Mouse (Mus musculus) forelimb bud, embryonic 11.5 days (tissue): ENCODE data around the gene Txn2.

Experiments used
- DNase-seq: peaks from one replicate; pipeline ENCODE4 v3.0.0-alpha.2; 2012; ENCODE audit warnings: low read depth, low spot score

Gene Txn2

DNA sequence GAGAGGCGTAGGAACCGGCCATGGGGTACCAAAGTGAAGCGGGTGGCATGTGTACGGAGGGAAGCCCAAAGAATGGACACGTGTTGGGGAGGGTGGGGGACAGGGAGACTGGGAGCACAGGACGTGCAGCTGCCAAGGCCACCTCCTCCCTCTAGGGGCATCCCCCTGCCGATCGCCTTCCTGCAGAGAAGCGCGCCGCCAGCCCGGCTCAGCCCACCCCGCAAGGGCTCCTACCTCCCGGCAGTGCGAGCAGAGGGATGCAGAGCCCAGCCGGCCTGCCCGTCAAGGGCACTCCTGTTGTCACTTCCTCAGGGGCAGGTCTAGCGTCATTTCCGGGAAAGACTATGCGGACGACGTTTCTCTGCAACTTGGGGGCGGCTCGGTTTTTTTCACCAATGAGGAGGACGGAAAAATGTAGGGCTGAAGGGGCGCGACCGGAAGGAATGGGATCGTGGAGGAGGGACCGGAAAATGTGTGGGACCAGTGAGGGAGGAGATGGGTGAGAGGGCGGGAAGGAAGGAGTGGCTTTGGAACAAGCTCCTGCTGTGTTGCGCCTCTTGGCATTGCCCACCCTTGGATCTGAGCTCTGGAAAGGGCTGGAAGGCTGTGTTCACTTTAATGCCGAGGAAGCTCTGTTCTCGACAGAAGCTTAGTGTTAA is at the start of gene Txn2:
Gene Txn2, minus strand, starts transcription at position 334 of the 659 bp plus-strand sequence.
- peak; percentile 98 for DNase-seq

DNA sequence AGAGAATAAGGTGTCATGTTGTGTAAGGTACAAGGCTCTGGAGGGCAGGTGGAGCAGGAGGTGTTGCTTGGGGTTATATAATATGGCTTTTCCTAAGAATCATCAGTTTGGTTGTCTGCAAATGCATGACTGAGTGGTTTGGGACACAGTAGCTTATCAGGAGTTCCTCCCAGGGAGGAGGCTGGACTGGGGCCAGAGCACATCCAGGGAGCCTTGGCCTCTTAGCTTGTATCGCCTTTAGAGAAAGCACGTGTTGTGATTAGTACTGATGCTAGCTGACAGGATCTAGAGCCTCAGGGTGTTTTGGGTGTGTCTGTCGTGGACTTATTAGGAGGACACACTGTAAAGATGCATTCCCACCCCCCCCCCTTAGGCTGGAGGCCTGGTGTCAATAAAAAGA is 48.9 kb upstream of the Txn2 start:
- no peak for DNase-seq

DNA sequence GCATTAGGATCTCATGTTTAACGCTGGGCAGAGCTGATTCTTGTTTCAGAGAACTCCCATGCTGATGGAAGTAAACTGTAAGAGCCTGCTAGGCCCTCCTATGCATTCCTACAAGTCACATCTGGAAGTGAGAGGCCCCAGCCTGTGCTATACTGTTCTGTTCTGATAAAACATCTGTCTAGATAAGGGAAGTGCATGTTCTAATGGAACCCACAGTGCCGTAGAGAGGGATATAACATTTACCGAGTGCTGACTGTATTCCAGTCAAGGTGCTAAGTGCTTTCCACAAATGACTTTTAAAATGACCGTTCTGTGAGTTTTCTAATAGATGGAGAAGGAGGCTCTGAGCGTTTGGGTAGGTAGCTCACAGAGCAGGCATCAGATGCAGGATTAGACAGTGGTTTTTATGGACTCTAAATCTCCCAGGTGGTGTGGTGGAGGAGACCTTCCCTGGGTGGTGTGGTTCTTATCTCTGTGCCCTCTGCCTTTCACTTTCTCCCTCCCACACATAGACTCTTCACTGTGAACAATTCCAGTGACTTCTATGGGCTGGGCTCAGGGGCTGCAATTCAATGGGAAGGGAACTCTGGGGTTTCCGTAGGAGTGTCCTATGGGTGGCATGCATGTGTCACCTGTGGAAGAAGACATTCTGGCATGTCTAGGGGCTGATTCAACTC is 45.5 kb upstream of the Txn2 start:
- no peak for DNase-seq

DNA sequence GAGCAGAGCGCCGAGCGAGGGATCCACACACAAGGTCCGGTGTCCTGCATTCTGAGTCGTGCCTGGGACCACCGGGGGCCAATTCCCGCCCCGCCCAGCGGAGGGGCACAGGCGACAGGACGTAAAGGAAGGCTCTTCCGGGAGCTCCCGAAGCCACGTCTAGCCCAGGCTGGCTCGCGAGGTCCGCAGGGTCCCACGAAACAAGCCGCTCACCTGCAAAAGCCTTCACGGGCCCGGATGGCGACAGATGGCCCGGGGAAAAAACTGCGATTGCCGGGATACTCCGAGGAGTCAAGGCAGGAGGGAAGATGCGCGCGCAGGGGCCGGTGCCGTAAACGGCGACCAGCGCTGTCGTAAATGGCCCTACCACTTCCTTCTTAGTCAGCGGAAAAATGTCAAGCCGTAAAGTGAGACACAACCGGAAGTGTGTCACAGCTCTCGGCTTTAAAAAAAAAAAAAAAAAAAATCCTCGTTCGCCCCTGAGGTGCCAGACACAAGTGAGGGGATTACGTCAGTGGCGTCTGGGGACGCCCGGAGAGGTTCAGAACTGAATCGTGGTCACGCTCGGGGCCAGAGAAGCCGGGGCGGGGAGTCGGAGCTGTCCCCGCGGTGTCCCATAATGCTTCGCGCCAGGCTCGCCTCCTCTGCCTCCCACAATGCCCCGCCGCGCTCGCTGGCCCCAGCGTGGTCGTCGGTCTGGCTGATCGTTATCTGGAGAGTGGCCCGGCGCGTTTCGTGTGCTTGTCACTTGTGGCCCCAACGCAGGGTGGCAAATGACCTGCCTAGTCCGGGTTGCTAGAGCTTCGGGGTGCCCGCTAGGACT is 41.9 kb upstream of the Txn2 start, which contains the start of gene Eif3d:
Gene Eif3d, minus strand, starts transcription at position 344 of the 823 bp plus-strand sequence.
- DNase-seq, result peak; percentile 95

DNA sequence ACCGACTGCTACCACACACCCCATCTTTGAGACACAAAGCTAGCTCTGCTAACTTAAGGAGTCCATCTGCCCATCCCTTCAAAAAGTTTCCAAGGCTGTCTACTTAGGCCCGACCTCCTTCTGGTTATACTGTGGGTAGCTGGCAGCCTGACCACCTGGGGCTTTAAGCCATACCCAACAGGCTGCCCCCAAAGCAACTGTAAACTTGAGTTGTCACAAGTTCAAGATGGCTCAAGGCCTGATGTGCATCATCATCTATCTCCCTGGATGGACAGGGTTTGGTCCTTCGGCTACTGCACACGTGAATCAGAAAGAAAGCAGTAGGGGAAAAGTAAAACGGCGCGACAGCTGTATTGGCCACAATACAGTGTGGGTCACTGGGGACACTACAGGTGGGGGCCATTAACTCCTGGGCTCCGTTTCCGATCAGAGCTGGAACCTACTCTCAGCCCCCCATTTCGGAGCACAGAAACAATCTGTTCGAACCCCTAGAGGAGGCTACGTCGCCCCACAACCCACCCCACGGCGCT is 41.2 kb upstream of the Txn2 start:
- no peak for DNase-seq

DNA sequence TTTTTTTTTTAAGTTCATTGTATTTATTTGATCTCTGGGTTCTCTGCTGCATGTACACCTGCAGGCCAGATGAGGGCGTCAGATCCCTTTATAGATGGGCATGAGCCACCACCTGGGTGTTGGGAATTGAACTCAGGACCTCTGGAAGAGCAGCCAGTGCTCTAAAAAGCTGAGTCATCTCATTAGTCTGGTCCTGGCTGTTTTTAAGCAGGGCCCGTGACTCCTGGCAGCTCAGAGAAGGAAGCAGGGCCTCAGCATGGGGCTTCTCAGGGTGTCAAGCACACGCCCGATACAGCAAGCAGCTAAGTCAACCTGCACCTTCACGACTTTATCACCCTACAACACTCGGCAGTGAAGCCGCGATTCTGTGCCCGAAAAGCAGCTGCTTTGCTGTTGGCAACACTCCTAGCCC is 36.3 kb upstream of the Txn2 start:
- DNase-seq, result no peak

DNA sequence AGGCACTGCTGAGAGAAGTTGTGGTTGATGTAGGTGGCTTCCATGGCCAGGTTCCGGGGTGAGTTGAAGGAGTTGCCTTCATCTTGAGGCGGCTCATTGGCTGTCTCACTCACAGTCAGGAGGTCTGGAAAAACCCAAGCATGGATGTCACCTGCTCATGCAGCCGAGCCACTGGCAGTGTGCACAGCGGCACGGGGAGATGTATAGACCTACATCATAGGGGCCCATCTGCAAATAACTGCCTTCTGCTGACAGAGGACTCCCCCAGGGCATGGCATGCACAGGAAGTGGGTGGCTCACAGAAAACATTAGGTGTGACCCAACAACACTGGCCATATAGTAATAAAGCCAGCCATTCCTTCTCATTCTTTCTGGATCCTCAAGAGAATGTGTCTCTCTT is 33.6 kb upstream of the Txn2 start:
- no peak for DNase-seq

DNA sequence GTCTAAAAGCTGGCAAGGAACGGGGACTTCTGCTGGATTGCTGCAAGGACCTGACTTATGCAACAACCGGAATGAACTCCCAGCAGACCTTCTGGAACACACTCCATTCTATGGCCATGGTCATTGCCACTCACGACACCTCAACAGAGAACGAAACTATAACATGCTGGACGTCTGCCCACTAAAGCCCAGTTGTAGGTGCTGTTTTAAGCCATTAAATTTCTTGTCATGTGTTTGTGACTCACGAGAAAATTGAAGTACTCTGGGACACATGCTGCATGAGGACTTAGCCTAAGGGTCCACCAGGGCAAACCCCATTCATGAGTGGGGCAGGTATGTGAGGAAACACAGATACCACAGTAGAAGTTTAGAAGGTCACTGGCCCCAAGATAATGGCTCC is 31.9 kb upstream of the Txn2 start:
- no peak for DNase-seq

DNA sequence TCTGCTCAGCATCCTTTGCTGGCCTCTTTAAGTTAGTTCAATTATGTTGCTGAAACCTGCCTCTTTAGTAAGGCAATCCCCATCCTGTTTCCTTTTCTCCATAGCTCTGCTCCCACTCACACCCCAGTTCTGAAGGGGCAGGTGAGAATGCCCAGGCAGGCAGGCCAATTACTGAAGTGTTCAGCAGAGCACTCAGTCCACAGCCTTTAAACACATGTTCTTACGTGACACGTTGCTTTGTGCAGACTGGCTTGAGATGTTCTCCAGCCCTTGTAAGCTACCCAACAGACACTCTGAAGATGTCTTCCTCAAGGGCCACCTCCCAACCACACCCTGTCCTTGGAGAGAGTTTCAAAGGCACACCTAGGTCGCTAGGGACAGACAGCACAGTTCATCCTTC is 29.3 kb upstream of the Txn2 start:
- no peak for DNase-seq

DNA sequence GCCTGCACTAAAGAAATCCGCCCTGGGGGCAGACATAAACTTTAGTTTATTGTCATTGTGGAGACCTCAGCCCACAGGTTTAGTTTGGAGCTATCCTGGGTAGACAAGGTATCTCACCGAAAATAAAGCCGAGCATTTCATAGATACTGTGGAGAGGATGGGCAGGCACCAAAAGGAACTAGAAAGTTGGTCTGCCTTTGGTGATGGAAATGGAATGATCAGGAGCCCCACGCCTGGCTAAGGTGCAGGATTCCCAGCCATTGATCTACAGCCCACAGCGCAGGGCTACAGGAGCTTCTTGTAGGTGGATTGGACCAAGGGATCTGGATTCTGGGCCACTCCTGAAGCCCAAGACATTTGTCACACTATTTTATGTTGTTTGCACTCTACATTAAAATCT is 28.8 kb upstream of the Txn2 start:
- no peak for DNase-seq

DNA sequence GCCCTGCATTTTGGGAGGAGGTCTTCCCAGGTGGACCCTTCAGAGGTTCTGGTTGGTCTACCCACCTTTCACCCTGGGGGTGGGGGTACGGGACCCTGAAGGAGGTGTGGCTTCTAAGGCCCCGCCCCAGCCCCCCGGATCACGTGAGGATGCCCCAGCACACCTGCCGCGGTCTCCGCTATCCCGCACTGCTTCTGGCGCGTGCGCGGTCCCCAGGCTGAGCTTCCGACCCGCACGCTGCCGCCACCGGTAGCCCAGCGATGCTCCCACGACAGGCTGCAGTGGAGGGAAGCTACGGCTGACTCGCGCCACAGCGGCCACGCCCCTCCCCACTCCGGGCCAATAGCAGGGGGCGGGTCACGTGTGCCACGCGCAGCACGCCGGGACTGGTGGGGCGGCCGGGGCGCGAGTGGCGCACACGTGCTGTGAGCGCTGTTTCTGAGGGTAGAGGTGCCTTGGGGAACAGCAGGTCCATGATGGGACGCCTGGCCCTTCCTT is 27.6 kb upstream of the Txn2 start, which contains the start of gene Foxred2:
Gene Foxred2, minus strand, starts transcription at position 319 of the 498 bp plus-strand sequence.
- peak; percentile 78 for DNase-seq

DNA sequence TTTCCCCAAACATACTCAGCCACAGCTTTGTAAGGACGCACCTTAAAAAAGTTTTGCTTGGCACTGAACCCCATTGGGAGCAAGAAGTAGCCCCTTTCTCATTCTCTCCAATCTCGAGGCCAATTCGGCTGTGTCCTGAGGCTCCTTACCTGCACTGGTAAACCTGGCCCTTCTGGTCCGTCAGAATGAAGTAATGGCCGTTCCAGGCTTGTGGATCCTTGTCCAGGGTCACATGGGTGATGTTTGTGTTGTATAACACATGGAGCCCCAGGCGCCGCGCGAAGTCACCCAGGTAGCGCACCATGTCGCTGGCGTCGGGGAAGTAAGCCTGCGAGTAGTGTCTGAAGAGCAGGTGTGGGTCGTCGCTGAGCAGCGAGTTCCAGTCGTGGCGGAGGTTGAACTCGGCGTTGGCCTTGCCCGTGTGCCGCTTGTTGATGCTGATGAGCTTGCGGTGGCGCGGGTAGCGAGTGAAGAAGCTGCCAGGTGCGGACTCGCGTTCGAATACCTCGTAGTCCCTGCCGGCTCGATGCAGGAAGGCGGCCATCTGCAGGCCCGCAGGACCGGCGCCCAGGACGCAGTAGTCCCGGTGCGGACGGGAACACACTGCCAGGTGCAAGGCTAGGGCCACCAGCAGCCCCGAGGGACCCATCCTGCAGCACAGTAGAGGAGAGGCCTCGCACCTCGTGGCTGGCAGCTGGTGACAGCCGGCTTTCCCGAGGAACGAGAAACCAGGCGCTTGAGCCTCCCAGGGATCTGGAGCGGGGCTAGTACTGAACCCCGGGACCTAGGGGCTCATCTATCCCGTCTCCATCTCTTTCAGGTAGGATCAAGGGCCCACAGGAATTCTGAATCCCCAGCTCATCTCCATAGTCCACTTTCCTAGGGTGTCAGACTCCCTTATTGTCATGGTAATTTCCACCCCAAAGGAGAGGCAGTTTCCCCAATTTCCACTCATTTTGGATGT is 26.9 kb upstream of the Txn2 start:
- no peak for DNase-seq

DNA sequence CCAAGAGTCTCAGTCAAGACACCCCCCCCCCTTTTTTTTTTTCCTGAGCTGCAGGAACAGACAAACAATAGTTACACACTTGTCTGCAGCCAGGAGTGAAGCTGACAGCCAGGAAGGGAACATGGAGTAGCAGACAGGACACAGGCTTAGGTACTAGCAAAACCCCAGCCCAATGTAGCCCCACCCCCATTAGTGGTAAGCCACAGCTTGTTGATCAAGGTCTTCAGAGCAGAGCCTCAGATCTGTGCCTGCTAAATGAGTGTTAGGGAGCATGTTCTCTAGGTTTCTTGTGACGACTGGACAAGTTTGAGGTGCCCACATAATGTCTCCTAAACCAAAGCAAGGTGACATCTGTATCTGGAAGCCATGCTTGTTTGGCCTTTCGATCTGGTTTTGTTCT is 25.6 kb upstream of the Txn2 start:
- DNase-seq, result no peak

DNA sequence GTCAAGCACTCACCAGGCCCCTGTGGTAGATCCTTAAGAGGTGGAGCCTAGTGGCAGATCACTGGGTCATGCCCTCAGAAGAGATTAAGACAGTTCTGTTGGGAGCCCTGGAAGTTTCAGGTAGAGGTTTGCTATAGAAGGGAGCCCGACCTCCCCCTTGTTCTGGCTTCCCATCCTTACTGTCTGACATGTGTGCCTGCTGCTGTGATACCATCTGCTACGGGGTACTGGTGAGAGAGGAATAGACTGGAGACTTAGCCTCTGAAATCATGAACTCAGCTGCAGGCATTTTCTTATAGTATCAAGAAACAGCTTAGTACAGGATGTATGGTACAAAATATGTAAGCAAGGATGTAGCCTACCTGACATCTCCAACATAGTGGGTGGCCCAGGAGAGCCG is 24.1 kb upstream of the Txn2 start:
- no peak for DNase-seq

DNA sequence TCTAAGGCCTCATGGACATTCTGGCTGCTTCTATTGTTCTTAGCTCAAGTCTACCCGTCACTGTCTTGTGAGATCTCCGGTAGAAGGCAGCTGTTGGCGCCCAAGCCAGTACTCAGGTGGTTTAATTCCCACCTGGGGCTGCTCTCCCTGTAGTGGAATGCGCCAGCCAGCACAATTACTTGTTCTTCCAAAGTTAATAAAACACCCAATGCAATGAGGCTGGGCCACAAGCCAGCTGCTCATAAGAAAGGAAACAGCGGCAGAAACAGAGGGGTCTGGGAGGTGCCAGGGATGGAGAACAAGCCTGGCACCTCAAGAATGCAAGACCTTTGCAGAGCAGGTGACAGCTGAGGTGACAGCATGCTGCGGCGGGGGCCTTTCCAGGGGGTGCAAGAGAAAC is 20.3 kb upstream of the Txn2 start:
- no peak for DNase-seq

DNA sequence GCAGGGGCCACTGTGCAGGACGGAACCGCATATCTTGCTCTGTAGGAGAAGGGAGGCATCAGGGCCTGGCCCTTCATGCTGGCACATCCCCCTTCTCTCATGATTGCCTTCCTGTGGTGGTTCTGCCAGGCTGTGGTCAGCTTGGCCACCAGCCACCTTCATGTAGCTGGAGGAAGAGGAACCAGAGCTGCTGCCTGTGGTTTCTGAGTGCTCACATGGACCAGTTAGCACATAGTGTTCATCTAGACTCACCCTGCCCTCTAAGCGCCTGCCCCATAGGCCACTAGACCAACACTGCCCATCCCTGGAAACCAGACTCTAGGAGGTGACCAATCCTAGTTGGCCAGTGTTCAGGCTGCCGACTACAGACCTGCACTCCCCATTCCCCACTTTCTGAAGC is 16.9 kb upstream of the Txn2 start:
- no peak for DNase-seq

DNA sequence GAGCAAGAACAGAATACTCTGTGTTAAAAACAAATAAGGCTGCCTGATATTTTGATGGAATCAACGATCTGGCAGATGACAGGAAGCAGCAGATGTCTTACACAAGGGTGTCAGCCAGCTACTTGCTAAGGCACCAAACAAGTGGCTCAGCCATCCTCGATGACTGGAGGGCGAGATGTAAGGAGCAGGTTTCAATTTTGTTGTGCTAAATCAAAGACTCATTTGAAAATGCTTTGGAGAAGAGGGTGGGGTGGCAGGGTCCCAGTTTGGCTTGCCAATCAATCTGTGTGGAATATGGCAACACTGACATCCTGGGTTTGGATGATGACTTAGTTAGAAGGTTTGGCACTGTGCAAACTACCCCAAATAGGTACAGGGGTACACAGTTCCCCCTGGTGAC is 12.8 kb upstream of the Txn2 start:
- DNase-seq, result no peak

DNA sequence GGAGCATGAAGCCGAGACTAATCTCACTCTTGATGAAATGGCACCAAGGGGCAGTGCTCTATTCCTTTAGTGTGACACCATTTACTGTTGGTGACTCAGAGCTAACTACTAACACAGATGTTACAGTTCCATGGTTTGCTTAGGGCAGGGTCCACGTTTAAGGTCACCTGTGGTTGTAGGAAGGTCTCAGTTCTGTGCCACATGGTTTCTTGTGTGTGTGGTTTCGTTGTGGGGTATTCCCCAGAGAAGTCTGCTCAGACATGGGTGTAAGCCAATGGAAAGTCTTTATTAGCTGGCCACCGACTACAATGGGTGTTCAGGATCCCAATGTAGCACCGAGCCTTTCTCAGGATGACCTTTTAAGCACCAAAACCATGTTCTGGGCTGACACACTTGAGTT is 9.7 kb upstream of the Txn2 start:
- DNase-seq, result no peak

DNA sequence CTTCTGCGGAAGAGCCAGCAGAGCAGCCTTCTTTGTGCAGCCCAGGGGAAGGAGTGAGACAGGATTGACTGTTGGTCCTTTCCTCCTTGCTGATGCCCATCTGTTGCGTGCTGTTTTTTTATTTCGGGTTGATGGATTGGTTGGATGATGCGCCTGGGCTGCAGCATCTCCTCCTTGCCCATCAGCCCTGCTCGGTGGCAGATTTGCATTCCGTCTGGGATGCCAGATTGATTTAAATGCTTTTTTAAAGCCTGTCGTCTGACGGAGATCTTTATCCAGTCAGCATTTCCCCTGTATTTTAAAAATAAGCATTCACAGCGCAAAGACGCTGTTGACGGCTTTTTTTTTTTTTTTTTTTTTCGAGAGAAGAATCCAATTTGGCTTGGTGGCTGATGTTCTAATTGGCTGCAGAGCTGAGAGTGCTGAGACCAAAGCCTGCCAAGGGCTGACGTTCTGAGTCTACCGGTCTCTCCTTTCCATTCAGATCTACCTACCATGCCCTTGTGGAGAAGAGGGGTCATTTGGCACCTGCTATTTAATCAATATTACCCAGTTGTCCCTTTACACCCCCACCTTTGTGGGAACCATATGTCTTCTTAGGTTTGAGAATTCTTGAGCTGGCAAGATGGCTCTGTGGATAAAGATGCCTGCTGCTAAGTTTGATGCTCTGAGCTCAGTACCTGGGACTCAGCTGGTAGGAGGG is 7.0 kb upstream of the Txn2 start:
- DNase-seq, result no peak

DNA sequence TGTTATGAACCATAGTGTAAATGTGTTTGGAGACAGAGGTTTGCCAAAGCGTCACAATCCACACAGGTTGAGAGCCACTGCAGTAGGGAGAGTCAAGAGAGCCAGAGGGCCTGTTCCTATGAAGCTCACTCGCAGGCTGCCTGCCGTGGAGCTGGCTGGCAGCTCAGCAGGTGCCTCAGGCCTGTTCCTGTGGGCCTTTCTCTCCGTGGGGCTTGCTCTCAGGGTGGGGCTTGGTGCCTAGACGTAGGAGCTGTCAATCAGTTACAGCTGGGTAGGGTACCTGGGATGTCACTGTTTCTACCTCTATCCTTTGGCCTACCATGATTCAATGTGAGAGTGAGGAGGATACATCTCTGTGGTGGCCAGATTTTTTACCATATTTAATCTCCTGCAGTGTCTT is 6.2 kb upstream of the Txn2 start:
- DNase-seq, result no peak
